Mouse (Mus musculus) left cerebral cortex, adult 2 months (tissue): ENCODE data around the gene Tbc1d30. TPM values are rescaled to one million over a fixed set of nuclear protein-coding genes. Genes with fewer than 3 reads are reported as not detected.

Experiments used
- DNase-seq, 2 experiments: peaks; one replicate each; pipeline ENCODE4 v3.0.0; 2021 to 2022; ENCODE audit warnings: low spot score in 2 of 2, mixed read lengths in 1 of 2; ENCODE audit errors: extremely low spot score in 1 of 2
- H3K27ac ChIP-seq: fragments of 200-600 bp; 2 replicates; pipeline ENCODE4 v1.8.1; 2022
- H3K4me3 ChIP-seq: fragments of 200-600 bp; 2 replicates; pipeline ENCODE4 v1.8.1; 2022
- CTCF ChIP-seq: fragments of 200-600 bp; IDR thresholded peaks from 2 replicates; pipeline ENCODE4 v1.8.1; 2022; ENCODE audit warnings: antibody characterized with exemption, mild to moderate bottlenecking, moderate library complexity
- intact Hi-C: fragments of 180-260 bp; cut with DNase I; formaldehyde crosslinking; loops from one replicate; pipeline ENCODE4 v1.15.1; 2025
- total RNA-seq, 2 experiments: library from RNA; stranded (reverse); gene quantifications; 2 replicates each; pipeline ENCODE4 v1.2.3; 2021

The Tbc1d30 gene
- total RNA-seq, 2 experiments from 2014 or later = 88.1 to 91.0 TPM

GRCm38 (mm10) chr10:121254343-121254742 is 96.7 kb downstream of the Tbc1d30 start:
- intact Hi-C loops = no loop called here
- no peak for DNase-seq
- no peak overlapping the region for H3K27ac ChIP-seq
- no peak overlapping the region for H3K4me3 ChIP-seq
- TF ChIP-seq CTCF = no peak

GRCm38 (mm10) chr10:121252781-121253180 is 98.3 kb downstream of the Tbc1d30 start:
- TF ChIP-seq CTCF = peak; percentile 18
- intact Hi-C loops = no loop called here
- DNase-seq = no peak
- H3K4me3 ChIP-seq = no peak overlapping the region
- H3K27ac ChIP-seq = no peak overlapping the region

GRCm38 (mm10) chr10:121251191-121251590 is 99.9 kb downstream of the Tbc1d30 start:
- Histone ChIP-seq H3K4me3 (no peak overlapping the region), H3K27ac (no peak overlapping the region)
- DNase-seq = no peak
- no peak for TF ChIP-seq CTCF
- intact Hi-C loops = no loop called here

GRCm38 (mm10) chr10:121249820-121250219 is 101.3 kb downstream of the Tbc1d30 start:
- Histone ChIP-seq H3K27ac (no peak overlapping the region), H3K4me3 (no peak overlapping the region)
- no peak for TF ChIP-seq CTCF
- no peak for DNase-seq
- intact Hi-C loops = no loop called here

GRCm38 (mm10) chr10:121247545-121247944 is 103.5 kb downstream of the Tbc1d30 start:
- Histone ChIP-seq H3K27ac (no peak overlapping the region), H3K4me3 (no peak overlapping the region)
- intact Hi-C loops = no loop called here
- no peak for TF ChIP-seq CTCF
- no peak for DNase-seq

GRCm38 (mm10) chr10:121246971-121247370 is 104.1 kb downstream of the Tbc1d30 start:
- no peak for DNase-seq
- TF ChIP-seq CTCF = no peak
- Histone ChIP-seq H3K4me3 (no peak overlapping the region), H3K27ac (no peak overlapping the region)
- intact Hi-C loops = no loop called here

- no peak for DNase-seq
- no peak overlapping the region for H3K4me3 ChIP-seq
- intact Hi-C loops = no loop called here
- H3K27ac ChIP-seq = no peak overlapping the region
- no peak for TF ChIP-seq CTCF
Observed at GRCm38 (mm10) chr10:121243373-121244207, 107.5 kb downstream of the Tbc1d30 start.

GRCm38 (mm10) chr10:121242596-121242995 is 108.5 kb downstream of the Tbc1d30 start:
- no peak for DNase-seq
- Histone ChIP-seq H3K27ac (no peak overlapping the region), H3K4me3 (no peak overlapping the region)
- intact Hi-C loops = no loop called here
- TF ChIP-seq CTCF = no peak

GRCm38 (mm10) chr10:121239065-121239464 is 112.0 kb downstream of the Tbc1d30 start:
- DNase-seq = no peak
- TF ChIP-seq CTCF = no peak
- H3K4me3 ChIP-seq = no peak overlapping the region
- H3K27ac ChIP-seq = no peak overlapping the region
- intact Hi-C loops = no loop called here

GRCm38 (mm10) chr10:121238551-121238950 is 112.5 kb downstream of the Tbc1d30 start:
- TF ChIP-seq CTCF = no peak
- no peak overlapping the region for H3K4me3 ChIP-seq
- intact Hi-C loops = no loop called here
- no peak for DNase-seq
- no peak overlapping the region for H3K27ac ChIP-seq

- intact Hi-C loops = no loop called here
- DNase-seq = no peak
- TF ChIP-seq CTCF = no peak
- H3K27ac ChIP-seq = no peak overlapping the region
- no peak overlapping the region for H3K4me3 ChIP-seq
Observed at GRCm38 (mm10) chr10:121237377-121237776, 113.7 kb downstream of the Tbc1d30 start.

- no peak for DNase-seq
- H3K4me3 ChIP-seq = no peak overlapping the region
- no peak for TF ChIP-seq CTCF
- intact Hi-C loops = no loop called here
- no peak overlapping the region for H3K27ac ChIP-seq
Observed at GRCm38 (mm10) chr10:121235167-121235824, 115.8 kb downstream of the Tbc1d30 start.
